Mouse (Mus musculus): ENCODE results near the gene Tmtc2.

DNA sequence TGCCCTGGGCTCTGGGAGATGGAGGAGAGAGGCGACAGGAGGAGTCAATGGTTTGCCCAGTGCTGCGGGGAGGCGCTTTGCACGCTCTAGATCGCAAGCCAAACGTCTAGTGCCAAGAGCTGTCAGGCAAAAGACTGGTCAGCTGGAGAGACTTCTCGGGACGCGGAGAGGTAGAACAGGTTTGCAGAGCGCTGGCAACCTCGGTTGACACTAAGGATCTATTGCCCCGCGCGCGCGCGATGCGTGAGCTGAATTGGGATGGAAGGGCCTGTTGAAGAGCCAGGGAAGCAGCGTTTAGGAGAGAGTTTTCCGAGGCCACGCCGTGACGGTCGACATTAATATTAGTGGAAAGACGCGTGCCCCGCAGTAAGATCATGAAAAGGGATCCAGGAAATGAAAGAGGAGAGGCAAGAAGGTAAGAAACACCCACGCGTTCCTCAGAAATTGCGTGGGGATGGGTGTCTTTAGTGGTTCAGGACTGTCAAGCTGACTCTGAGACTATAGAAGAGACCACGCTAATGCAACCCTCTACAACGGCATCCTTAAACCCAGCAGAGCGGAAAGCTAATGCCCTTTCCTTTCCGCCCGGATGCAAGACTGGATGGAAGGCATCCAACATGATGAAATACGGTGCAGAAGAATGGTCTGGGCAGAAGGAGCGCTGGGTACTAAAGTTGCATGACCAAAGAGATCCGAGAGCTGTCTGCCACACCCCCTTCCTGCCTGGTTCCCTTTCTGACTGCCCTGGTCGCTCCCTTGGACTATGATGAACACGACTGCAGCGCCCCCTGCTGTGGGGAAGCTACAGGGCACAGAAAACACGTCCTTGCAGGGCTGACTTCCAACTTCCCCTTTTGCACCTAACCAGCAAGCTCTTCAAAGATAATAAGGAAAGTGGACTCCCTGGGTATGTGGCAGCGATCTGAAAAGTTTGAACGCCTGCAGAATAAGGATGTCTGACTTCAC lies 727 bp upstream of the Tmtc2 start:
- peak; percentile 92 for TF ChIP-seq CTCF (IDR thresholded peaks at IDR 0.05; ENCODE audit: borderline replicate concordance, control insufficient read depth, extremely low read depth, insufficient read depth, low read length, poor library complexity)
- 0 out of 2 replicates have a peak, but pooled peaks have one; percentile 12 for TF ChIP-seq POLR2A (IDR thresholded peaks at IDR 0.05; ENCODE audit: control insufficient read depth, extremely low read depth, insufficient read depth, low read length, poor library complexity)
